Mouse (Mus musculus): ENCODE data around the gene Lin28a. TPM values are rescaled to one million over a fixed set of nuclear protein-coding genes. Genes with fewer than 3 reads are reported as not detected.

Lin28a gene
- total and polyA plus RNA-seq, 3 experiments: 0.01 TPM; not detected in 2

DNA sequence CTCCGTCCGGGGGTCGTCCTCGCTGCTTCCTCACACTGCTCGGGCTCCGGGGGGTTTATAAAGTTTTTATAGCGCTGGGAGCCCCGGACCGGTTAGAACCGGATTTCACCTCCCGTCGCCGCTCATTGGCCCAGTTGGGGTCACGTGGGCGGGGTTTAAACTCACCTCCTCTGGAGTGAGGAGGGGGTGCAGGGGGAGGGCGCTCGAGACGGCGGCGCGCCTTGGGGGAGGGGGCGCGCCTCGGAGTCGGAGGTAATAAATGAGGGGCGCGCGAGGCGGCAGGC lies 50.8 kb downstream of the Lin28a start (continued):
- TF ChIP-seq GABPA (IDR thresholded peaks at IDR 0.05; ENCODE audit: low read depth, low read length) (no peak), E2F4 (IDR thresholded peaks at IDR 0.05; ENCODE audit: borderline replicate concordance, low read depth, low read length) (0 out of 2 replicates have a peak, but pooled peaks have one; percentile 3), SIN3A (IDR thresholded peaks at IDR 0.05; ENCODE audit: low read length) (no peak), MAFK (IDR thresholded peaks at IDR 0.05; ENCODE audit: borderline replicate concordance, low read depth, low read length) (no peak), CTCF (IDR thresholded peaks at IDR 0.05 in 2 of 3, conservative IDR thresholded peaks at IDR 0.05 in 1 of 3; ENCODE audit: control insufficient read depth in 1 of 3, insufficient read depth in 1 of 3, low read depth in 2 of 3, low read length in 3 of 3, poor library complexity in 1 of 3, severe bottlenecking in 1 of 3) (no peak), ZKSCAN1 (IDR thresholded peaks at IDR 0.05; ENCODE audit: low read depth, low read length) (no peak), POLR2A (IDR thresholded peaks at IDR 0.05; ENCODE audit: control insufficient read depth in 1 of 2, insufficient read depth in 1 of 2, low read depth in 1 of 2, low read length in 2 of 2, poor library complexity in 1 of 2) (peak; percentile 63 to 71; a peak in 3 of 4 replicates), HCFC1 (IDR thresholded peaks at IDR 0.05; ENCODE audit: low read depth, low read length) (peak; percentile 53; the same call in 1 of the 2 replicates), POLR2AphosphoS5 (IDR thresholded peaks at IDR 0.05; ENCODE audit: borderline replicate concordance, low read depth, low read length) (no peak), ELF1 (IDR thresholded peaks at IDR 0.05; ENCODE audit: low read depth, low read length) (no peak), ZMIZ1 (IDR thresholded peaks at IDR 0.05; ENCODE audit: low read depth, low read length) (no peak), MAX (IDR thresholded peaks at IDR 0.05; ENCODE audit: low read length) (peak; percentile 82), MEF2A (IDR thresholded peaks at IDR 0.05; ENCODE audit: extremely low read depth, insufficient replicate concordance, low read depth, low read length, poor library complexity, severe bottlenecking) (no peak), NELFE (IDR thresholded peaks at IDR 0.05; ENCODE audit: low read depth, low read length) (peak; percentile 65; the same call in 1 of the 2 replicates), TCF12 (IDR thresholded peaks at IDR 0.05; ENCODE audit: low read depth, low read length) (0 out of 2 replicates have a peak, but pooled peaks have one; percentile 3), MAZ (IDR thresholded peaks at IDR 0.05; ENCODE audit: low read depth, low read length) (peak; percentile 65), CHD1 (IDR thresholded peaks at IDR 0.05; ENCODE audit: low read depth, low read length) (no peak), NRF1 (IDR thresholded peaks at IDR 0.05; ENCODE audit: insufficient read depth, low read depth, low read length, poor library complexity, severe bottlenecking) (no peak), SMC3 (IDR thresholded peaks at IDR 0.05; ENCODE audit: low read depth, low read length) (no peak), CHD2 (IDR thresholded peaks at IDR 0.05; ENCODE audit: low read length) (no peak)

DNA sequence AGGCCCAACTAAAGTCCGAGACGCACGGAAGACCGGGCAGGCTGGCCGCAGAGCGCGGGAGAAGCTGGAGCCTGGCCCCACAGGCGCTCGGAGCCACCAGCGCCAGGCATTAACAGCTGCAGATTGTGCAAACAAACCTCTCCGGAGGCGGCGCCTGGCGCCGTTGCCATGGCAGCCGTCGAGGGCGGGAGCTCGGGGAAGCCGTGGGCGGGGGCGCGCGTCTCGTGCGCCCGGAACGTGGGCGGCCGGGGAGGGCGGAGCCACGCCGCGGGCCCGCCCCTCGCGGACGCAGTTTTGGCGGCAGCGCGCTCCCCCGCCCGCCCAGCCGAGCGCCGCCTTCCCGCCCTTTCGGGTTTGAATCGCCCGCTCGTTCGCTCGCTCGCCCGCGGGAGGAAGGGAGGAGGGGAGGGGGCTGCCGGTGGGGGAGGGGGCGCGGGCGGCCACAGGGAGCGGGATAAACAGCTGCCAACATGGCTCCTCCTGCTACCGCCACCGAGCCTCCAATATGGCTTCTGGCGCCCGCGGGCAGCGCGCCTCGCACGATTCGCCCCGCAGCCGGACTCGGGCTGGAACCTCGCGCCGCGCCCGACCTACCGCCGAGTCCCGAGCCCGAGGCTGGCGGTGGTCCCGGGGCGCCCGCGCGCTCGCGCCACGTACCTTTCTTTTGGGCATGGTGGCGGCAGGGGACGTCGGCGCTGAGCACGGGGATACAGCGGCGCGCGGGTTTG lies 51.3 kb downstream of the Lin28a start:
- H3K4me3 ChIP-seq (ENCODE audit: control insufficient read depth in 1 of 2, insufficient read depth in 1 of 2, low read depth in 2 of 2, low read length in 2 of 2): peak overlapping the region; percentile 65 to 86
- peaks cover 0 to 8% of the 10 kb centered on the region in 2 experiments; a peak in 1 of 4 replicates for H3K4me1 ChIP-seq (ENCODE audit: control insufficient read depth in 1 of 2, insufficient read depth in 2 of 2, low read length in 2 of 2)
- no peaks in the 10 kb centered on the region for H3K27me3 ChIP-seq (ENCODE audit: control insufficient read depth in 1 of 2, insufficient read depth in 2 of 2, low read length in 2 of 2)
- H3K36me3 ChIP-seq (ENCODE audit: control insufficient read depth in 1 of 2, insufficient read depth in 2 of 2, low read length in 2 of 2): peaks cover 5 to 14% of the 10 kb centered on the region in 2 experiments; a peak in 3 of 4 replicates
- H3K27ac ChIP-seq (ENCODE audit: control insufficient read depth, low read depth, low read length): peak overlapping the region; percentile 93
- H3K9ac ChIP-seq (ENCODE audit: control insufficient read depth, low read depth, low read length, poor library complexity, severe bottlenecking): peak overlapping the region; percentile 99
- H3K79me2 ChIP-seq (ENCODE audit: control insufficient read depth, insufficient read depth, low read length, poor library complexity): peaks cover 11% of the 10 kb centered on the region
- peak; percentile 86 for TF ChIP-seq MXI1 (IDR thresholded peaks at IDR 0.05; ENCODE audit: low read depth, low read length)
- TF ChIP-seq UBTF (IDR thresholded peaks at IDR 0.05; ENCODE audit: borderline replicate concordance, insufficient read depth, low read depth, low read length): no peak
- 0 out of 2 replicates have a peak, but pooled peaks have one; percentile 42 for TF ChIP-seq TBP (IDR thresholded peaks at IDR 0.05; ENCODE audit: low read depth, low read length)
- TF ChIP-seq MYB (IDR thresholded peaks at IDR 0.05; ENCODE audit: low read depth, low read length): no peak
- TF ChIP-seq MAX (IDR thresholded peaks at IDR 0.05; ENCODE audit: low read length): peak; percentile 46; the same call in 1 of the 2 replicates
- TF ChIP-seq ZMIZ1 (IDR thresholded peaks at IDR 0.05; ENCODE audit: low read depth, low read length): peak; percentile 59; the same call in 1 of the 2 replicates
- peak; percentile 90 for TF ChIP-seq SIN3A (IDR thresholded peaks at IDR 0.05; ENCODE audit: low read length)
- TF ChIP-seq ETS1 (IDR thresholded peaks at IDR 0.05; ENCODE audit: low read depth, low read length): 0 out of 2 replicates have a peak, but pooled peaks have one; percentile 35
- TF ChIP-seq TCF12 (IDR thresholded peaks at IDR 0.05; ENCODE audit: low read depth, low read length): 0 out of 2 replicates have a peak, but pooled peaks have one; percentile 16
- TF ChIP-seq JUND (IDR thresholded peaks at IDR 0.05; ENCODE audit: low read depth, low read length): no peak
- TF ChIP-seq EP300 (IDR thresholded peaks at IDR 0.05; ENCODE audit: low read depth in 1 of 2, low read length in 2 of 2): 0 out of 4 replicates have a peak, but pooled peaks of 1 of the 2 experiments have one; percentile 2
- TF ChIP-seq BHLHE40 (IDR thresholded peaks at IDR 0.05; ENCODE audit: borderline replicate concordance, low read depth, low read length): peak; percentile 87
- TF ChIP-seq MAZ (IDR thresholded peaks at IDR 0.05; ENCODE audit: low read depth, low read length): no peak; the same call in 1 of the 2 replicates
- TF ChIP-seq NRF1 (IDR thresholded peaks at IDR 0.05; ENCODE audit: insufficient read depth, low read depth, low read length, poor library complexity, severe bottlenecking): peak; percentile 20; the same call in 1 of the 2 replicates
- peak; percentile 58; the same call in 1 of the 2 replicates for TF ChIP-seq ELF1 (IDR thresholded peaks at IDR 0.05; ENCODE audit: low read depth, low read length)
- no peaks in the 10 kb centered on the region for H3K9me3 ChIP-seq (replicated peaks; ENCODE audit: insufficient read depth, low read length)
- peak; percentile 93 for DNase-seq (ENCODE audit: low read depth, low spot score)

All from MEL (cell line).